Mouse (Mus musculus): ENCODE results near the gene Cope. TPM values are rescaled to one million over a fixed set of nuclear protein-coding genes. Genes with fewer than 3 reads are reported as not detected.

The Cope gene
- polyA plus RNA-seq, 3 experiments from 2014 or later = 303 to 304 (median 304) TPM

DNA sequence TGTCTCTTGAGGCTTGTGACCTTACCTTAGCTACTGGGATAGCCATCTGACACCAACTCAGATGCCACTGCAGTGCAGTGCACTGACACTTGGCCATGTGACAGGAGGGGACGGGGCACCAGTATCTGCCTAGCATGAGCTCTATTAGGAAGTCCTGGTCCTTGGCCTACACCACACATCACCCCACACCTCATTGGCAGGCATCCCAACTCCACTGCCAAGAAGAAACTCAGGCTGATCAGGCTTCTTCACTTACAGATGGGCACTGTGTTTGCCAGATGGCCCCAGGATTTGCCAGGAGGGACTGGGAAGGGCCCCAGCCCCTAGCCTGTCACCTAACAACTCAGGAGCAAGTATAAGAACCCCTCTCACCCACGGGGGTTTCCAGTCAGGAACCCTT is 11.1 kb downstream of the Cope start:
- no peak for ATAC-seq

DNA sequence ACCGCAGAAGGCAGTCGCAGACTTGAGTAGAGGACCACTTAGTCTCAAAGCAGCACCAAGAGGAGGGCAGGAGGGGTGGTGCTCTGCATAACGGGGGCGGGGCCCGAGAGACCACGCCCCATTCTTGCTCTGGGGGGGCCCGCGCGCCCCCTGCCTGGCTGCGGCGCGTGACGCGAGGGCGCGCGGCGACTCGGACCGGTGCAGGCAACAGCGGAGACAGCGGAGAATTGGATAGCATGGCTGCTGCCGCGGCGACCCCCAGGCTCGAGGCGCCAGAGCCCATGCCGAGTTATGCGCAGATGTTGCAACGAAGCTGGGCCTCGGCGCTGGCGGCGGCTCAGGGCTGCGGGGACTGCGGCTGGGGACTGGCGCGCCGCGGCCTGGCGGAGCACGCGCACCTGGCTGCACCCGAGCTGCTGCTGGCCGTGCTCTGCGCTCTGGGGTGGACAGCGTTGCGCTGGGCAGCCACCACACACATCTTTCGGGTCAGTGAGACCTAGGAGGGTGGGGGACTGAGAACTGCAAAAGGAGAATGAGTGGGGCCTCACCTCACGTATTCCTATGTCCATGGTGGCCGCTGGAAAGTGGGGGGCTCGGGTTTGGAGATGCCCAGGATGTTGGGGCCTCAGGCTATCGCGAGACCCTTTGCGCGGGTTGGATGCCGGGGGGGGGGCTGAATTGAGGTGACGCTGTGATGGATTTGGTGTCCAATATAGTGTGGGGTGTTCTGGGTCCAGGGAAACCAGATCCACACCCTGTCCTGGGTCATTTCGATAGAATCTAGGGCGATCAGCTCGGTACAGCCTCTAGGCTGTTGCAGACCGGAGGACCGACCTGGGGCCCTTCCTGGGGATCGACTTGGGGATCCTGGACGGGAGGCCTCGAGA is 13.5 kb downstream of the Cope start, which contains the start of gene Cers1:
Cers1 (plus strand) TSS at position 152 of the 887 bp plus-strand sequence.
- no peak for ATAC-seq

DNA sequence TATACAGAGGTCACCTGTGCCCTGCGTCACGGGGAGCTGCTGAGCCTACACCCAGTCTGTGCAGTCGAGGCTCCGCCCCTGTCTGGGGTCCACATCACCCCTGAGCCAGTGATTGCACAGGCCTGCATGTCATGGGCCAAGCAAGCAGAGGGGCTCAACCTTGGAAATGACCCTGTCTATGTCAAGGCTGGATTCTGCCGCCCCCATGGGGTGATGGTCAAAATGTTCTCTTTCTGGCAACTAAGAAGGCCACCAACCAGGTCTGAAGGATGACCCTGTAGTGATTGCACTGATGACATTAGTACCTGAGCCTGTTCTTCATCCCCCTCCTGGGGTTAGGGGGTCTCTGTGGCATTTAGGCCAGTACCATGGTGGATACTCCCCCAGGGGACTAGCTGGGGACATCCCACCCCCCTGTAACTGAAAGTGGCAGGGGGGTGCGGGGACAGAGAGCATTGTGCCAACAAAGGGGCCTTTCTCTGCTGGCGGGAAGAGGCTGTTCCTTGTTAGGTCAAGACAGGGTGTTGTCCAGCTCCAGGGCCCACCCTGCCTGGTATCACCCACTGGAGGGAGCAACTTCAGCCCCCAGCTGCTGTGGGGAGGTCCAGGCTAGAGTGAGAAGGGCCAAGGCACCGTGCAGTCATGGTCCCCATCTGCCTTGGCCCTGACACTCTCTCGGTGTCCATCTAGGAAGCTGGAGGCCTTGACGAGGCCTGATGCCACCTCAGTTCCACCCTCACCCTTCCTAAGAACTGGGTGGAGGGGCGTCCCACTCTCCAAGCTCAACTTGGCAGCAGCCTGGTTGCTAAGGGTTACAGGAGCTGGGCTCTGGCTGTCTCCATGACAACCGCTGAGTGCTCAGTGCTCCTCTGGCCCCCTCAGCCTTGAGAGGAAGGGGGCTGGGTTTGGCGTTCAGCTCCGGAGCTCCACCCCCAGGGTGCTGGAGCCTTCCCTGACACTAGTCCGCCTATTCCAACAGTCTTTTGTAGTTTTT is 14.5 kb downstream of the Cope start:
- no peak for ATAC-seq

DNA sequence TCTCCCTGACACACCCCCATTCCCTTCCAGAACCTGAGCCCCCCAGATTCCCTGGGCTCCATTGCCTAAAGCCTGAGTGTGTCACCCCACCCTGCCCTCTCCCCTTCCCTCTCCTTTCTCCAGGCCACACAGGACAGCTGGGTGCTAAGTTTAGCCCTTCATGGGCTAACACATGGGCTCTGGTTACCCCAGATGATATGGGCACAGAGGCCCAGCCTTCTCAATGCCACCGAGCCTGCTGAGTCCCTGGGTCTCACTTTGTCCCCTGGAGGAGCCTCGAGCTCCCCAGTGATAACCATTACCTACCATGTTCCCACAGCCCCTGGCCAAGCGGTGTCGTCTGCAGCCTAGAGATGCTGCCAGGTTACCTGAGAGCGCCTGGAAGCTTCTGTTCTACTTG is 15.6 kb downstream of the Cope start:
- no peak for ATAC-seq

DNA sequence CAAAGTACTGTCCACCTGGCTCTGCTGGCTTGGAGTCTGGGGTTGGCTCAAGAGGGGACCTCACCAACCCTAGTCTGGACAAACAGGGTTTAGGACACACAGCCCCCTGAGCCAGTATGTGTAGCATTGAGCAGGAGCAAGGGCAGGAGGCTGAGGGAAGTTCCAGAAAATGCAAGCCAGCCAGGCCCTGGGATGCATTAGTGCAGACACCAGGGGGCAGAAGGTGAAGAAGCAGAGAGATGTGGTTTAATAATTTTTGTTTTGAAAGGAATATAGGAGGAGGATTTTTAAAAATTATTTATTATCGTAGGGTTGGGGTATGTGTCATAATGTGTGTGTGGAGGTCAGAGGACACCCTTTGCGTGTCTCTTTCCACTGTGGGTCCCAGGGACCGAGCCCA is 21.4 kb downstream of the Cope start:
- no peak for ATAC-seq

DNA sequence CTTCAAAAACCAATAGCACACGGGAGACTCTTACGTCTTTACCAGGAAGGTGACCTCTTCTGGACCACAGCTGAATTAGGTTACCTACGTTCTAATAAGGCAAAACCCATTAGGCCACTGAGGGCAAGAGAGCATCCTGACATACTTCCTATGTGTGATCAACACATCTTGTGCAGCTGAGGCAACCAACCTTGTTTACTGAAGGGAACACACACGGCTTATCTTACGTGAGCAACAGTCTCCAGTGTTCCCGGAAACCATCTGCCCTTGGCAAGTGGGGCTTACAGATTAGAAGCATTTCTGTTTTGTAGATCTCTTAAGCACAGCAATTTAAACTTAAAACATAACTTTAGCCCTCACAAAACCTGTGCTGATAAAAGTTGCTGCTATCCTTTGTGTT is 25.2 kb downstream of the Cope start:
- ATAC-seq = no peak

DNA sequence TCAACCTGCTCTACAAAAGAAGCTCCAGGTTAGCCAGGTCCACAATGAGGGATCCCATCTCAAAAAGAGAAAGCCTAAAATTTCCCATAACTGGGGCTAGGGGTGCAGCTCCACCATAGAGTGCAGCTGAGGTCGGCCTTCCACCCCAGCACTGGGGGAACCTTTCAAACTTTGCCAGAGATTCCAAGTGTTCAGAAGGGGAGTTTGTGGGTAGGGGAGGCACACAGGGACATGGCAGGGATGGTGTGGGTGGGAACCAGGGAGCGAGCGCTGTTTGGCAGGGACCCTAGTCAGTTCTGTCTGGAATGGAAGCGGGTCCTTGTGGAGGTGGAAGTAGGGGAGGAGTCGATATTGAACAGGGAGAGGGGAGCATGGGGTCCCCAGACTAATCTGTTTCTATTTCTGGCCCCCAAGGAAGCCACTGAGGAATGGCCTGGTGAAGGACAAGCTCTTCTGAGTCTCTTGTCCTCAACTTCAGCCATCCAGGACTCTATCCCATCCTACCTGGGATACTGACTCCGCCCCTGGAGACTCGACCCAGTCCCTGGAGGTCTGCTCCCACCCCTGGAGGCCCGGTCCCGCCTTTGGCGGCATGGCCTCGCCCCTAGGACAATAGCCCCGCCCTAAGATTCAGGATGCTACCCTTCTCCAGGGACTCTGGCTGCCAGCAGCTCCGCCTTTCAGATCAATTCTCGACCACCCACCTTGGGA is 27.0 kb downstream of the Cope start, which contains the start of gene Gdf1:
Gdf1 (plus strand) TSS at position 694 of the 711 bp plus-strand sequence.
- no peak for ATAC-seq

DNA sequence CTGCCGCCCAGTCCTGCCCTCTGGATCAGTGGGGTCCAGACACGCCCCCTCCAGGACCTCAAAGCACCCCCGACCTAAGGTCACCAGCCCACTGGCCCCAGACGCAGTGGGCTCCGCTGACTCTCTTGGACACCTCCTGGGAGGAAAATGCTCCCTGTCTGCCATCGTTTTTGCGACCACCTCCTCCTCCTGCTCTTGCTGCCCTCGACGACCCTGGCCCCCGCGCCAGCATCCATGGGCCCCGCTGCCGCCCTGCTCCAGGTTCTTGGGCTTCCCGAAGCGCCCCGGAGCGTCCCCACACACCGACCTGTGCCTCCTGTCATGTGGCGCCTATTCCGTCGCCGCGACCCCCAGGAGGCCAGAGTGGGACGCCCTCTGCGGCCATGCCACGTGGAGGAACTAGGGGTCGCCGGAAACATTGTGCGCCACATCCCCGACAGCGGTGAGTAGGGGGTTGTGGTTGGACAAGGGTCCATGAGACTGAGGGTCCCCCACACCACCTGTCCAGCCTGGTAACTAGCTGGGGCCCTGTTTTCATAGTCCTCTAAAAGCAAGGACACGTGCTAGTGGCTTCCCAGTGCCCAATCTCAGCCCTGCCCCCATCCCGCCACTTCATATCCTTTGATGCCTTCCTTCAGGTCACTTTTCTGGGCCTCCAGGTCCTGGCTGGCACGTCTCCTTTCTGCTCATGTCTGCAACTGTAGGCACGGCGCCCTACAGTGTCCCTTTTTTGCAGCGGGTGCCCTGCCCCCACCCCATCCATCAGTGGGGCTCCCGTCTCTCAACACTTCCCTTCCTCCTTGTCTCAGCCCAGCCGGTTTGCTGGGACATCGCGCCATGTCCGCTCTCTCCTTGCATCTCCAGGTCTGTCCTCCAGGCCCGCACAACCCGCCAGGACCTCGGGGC is 27.8 kb downstream of the Cope start:
- ATAC-seq = no peak

DNA sequence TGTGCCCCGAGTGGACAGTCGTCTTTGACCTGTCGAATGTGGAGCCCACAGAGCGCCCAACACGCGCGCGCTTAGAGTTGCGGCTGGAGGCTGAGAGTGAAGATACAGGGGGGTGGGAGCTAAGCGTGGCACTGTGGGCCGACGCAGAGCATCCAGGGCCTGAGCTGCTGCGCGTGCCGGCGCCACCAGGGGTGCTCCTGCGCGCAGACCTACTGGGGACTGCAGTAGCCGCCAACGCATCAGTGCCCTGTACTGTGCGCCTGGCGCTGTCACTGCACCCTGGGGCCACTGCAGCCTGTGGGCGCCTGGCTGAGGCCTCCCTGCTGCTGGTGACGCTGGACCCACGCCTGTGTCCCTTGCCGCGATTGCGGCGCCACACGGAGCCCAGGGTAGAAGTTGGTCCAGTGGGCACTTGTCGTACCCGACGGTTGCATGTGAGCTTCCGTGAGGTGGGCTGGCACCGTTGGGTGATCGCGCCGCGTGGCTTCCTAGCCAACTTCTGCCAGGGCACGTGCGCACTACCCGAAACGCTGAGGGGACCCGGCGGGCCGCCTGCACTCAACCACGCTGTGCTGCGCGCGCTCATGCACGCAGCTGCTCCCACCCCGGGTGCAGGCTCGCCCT is 28.5 kb downstream of the Cope start:
- ATAC-seq = no peak

DNA sequence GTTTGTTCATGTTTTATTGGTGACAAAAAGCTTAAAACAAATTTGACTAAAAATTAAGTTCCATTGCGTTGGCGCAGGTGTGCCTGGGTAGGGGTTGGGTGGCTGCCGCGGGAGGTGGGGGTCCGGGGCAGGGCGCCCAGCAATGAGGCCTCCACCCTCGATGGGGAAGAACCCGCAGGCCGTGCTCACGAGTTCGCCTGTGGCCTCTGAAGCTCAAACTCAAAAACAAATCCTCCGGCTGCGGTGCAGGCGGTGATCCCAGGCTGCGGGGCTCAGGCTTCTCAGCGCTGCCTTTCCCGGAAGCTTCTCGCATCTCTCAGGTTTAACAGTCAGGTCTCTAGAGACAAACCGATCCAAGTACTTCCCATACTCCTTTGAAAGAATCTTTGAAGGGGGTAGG is 29.2 kb downstream of the Cope start:
- ATAC-seq = no peak

DNA sequence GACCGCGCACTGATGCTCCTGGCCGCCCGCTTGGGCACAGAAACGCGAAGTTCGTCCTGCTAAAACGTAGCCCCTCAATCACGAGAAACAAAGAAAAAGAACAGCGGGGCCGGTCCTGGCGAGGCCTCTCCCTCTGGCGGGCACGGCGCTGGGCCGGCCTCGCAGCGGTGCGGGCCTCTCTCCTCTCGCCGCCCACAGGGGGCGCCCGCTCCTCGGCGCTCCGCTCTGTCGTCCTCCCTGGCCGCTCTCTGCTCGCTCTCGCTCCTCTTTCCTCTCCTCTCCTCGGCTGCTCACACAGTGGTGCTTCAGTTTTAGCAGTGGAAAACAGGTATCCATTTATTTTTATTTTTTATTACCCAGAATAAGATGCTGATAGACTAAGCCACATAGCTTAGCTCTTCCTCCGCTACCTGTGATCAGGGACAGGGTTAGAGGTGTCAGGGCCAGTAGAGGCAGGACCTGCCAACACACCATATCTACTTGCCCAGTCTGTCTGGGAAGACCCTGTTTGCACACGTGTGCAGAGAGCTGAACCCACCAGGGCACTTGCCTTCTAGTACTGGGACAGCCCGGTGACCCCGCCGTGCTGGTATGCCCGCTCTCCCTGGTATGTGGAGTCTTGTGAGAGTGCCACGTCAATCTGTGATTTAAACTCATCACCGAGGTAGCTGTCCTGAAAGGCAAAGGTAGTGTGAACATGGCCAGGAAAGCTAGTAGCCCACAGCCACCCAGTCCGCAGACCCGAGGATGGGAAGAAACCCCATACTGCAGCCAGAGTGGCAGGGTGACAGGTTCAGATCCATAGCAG is 30.0 kb downstream of the Cope start:
- no peak for ATAC-seq

DNA sequence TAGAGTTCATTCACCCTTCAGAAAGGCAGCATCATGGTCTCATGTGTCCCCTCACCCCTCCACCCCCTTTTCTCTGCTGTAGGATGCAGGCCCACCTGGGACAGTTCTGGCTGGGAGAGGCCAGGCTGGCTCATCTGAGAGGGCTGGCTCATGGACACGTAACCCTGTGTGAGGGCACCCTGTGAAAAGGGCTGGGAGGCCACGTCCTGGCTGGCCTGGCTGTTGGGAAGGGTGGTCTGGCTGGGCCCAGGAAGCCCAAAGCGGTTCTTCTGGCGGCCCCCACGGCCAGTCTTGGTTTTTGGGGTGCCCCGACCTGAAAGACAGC is 30.5 kb downstream of the Cope start:
- ATAC-seq = no peak

DNA sequence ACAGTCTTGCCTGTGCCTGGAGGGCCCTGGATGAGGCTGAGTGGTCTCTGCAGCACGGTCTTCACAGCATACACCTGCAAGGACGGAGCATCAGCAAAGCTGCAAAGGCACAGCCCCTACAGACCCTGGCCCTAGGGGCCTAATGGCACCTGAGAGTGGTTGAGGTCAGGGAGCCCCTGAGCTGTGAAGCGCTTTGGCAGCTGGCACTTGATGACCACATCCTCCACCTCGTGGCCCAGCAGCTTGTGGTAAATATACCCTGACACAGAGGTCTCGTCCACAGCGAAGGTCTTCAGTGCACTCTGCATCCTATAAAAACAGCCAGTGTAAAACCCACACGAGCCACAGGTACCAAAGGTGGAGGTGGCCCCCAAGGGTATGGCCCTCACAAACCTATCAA is 36.6 kb downstream of the Cope start:
- no peak for ATAC-seq

DNA sequence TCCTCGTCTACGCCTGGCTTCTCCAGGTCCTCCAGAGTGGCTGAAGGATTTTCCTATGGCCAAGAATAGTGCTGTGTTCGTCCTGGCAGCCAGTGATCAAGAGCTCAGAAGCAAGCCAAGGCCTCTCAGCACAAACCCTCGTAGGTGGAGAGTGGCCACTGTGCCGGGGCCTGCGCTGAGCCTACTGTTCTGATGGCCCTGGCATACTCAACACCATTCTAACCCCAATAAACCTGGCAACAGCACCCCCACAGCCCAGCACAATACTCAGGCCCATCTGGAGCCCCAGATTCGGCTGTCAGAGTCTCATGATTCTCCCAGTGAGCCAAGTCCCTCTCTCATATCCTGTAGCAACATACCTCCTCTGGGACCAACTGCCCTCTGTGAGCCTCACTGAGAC is 38.3 kb downstream of the Cope start:
- no peak for ATAC-seq

DNA sequence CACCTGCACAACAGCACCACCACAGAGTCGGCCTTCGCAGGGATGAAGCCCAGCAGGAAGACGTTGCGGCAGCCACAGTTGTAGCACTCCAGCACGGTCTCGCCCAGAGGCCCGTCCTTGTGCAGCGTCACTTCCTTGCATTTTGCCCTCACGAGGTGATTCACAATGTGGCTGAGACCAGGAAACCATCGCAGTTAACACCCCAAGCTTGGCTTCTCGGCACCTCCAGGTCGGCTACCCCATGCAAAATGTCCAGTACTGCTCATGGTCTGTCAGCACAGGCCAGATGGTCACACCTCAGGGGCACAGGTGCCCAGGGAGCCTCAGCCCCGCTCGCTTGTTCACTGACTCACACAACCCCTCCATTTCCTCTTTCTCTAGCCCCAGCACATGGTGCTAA is 39.7 kb downstream of the Cope start:
- no peak for ATAC-seq

DNA sequence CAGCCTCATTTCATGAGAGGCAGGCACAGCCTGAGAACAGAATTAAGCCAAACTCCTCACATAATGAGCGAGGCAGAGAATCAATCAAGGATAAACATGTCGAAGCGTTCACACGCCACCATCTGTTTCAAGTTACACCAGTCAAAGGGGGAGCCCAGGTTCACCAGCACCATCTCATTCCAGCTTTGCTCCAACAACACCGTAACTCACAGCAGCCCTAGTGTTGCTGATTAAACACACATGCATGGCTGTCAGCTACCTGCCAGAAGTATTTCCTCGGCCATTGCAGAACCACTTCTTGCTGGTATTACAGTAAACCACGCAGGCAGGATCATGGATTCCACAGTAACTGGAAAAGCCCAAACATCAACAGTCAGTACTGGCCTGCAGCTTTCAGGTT is 40.8 kb downstream of the Cope start:
- ATAC-seq = no peak

DNA sequence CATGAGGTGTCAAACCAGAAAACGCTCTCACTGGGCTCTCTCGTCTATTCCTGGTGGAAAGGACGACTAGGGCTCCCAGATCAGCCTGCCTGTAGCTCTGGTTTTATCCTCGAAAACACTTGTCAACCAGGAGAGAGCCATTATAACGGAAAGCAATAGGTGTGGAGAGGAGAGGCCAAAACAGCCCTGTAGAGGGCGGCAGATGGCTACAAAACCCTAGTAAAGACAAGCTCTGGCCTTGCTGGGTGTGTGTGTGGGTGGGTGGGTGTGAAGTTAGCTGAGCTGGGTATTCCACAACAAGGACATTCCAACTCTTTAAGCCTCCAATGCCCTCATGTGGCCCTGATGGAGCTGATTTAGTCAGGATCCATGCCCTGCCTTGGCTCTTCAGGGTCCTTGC is 41.4 kb downstream of the Cope start:
- no peak for ATAC-seq

DNA sequence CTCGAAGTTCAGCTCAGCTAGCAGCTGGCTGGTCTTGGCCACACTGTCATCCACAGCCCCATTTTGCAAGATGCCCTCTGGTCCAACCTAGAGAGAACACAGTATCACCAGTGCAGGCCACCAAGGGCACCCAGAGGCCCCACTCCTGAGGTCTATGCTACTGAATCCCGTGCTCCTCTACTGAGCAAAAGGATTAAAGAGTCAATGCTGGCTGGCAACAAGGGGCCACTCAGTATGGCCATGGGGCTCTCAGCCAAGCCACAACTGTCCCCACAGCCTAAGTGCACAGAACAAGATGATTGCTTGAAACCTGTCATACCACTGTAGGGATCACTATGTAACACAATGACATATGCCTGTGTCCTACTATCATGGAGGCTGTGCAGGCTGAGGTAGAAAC is 42.0 kb downstream of the Cope start:
- no peak for ATAC-seq

DNA sequence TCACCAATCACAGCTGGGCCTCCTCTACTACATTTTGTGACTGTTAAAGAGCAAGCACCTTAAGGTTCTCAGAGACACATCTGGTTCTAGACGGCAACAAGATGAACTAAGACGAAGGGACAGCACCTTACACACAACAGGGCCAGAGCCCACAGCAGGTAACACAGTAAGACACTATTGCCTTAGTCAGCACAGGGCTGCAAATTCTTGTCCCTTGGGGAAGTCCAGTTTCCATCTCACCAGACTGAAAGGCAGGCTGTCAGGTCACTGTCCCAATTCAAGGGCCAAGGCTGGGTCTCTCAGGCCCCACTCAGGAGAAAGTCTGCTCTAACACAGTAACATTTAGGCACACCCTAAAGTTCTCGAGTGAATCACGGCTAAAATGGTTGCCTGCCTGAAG is 45.1 kb downstream of the Cope start:
- no peak for ATAC-seq

DNA sequence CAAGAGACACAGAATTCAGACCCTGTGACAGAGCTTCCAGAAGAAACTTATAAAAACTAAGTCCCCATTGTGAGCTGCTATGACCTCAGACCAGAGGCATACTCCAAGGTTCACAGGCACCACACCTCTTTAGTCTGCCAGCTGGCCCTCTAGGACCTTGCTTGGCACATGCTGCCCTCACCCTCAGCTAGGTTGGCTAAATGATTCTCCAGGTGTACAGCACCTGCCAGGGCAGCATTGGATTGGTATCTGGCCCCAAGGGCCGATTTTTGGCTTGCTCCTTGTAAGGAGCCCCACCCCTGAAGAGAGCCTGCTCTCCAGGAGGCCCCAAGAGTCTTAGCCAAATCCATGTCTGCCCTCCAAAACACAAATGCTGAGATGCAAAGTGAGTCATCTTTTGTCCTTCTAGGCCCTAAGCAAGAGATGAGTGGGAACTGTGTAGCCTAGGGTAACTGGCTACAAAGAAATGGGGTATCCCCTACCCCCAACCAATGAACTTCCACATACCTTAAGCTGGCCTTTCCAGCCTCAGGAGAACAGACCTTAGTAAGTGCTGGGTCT is 45.6 kb downstream of the Cope start:
- no peak for ATAC-seq
